Comparison of ENCODE assay signal across 8 mouse cellular contexts in genomic region chr7:118584926-118585325, GRCm38 (mm10). TPM values are rescaled to one million over a fixed set of nuclear protein-coding genes. Genes with fewer than 3 reads are reported as not detected.
DNase-seq lines count a peak whose midpoint lies in the region; ATAC-seq and TF ChIP-seq lines count a peak whose summit lies in the region.
"Had no signal": no experiment of that assay in that cellular context is flagged by ENCODE, and none has a peak within 500 bp of the region (broad histone marks: within the 10 kb centered on the region; RNA-seq: fewer than 3 reads in every experiment).

No protein-coding gene starts in this region.

- TF ChIP-seq CTCF in lung, adult 2 months (IDR thresholded peaks at IDR 0.05; ENCODE audit: insufficient read depth, low read length) = no peak
- no peak for TF ChIP-seq CTCF in olfactory bulb, adult 2 months (IDR thresholded peaks at IDR 0.05; ENCODE audit: insufficient read depth, low read depth, low read length)

- no peaks in the 10 kb centered on the region for H3K36me3 ChIP-seq in lung, embryonic 15.5 days
- peaks cover 4% of the 10 kb centered on the region; the same call in 1 of the 2 replicates for H3K36me3 ChIP-seq in forebrain, embryonic 14.5 days (ENCODE audit: control insufficient read depth, insufficient read depth, low read length)
- H3K36me3 ChIP-seq in limb, embryonic 12.5 days = no peaks in the 10 kb centered on the region

- no peaks in the 10 kb centered on the region for H3K9me3 ChIP-seq in lung, embryonic 15.5 days
- H3K9me3 ChIP-seq in forebrain, embryonic 14.5 days (replicated peaks; ENCODE audit: control insufficient read depth, low read length) = no peaks in the 10 kb centered on the region
- H3K9me3 ChIP-seq in limb, embryonic 12.5 days = peaks cover 11% of the 10 kb centered on the region; the same call in 1 of the 2 replicates

- H3K9ac ChIP-seq in lung, embryonic 15.5 days = no peak overlapping the region
- H3K9ac ChIP-seq in forebrain, embryonic 14.5 days (ENCODE audit: low read length) = 0 out of 2 replicates have a peak overlapping the region, but pooled peaks have one; percentile 90
- peak overlapping the region; percentile 74; the same call in 1 of the 2 replicates for H3K9ac ChIP-seq in limb, embryonic 12.5 days (replicated peaks)

- ATAC-seq in lung, embryonic 15.5 days (ENCODE audit: borderline replicate concordance, extremely low read depth, low FRiP score, low TSS enrichment) = no peak
- ATAC-seq in forebrain, embryonic 14.5 days = no peak
- no peak for ATAC-seq in limb, embryonic 12.5 days (ENCODE audit: insufficient number of reproducible peaks, insufficient read depth, low FRiP score, low TSS enrichment, low read depth)

- 51% methylated on average over 5 of the region's 5 CpGs for WGBS in lung, embryonic 15.5 days
- 57% methylated on average over 5 of the region's 5 CpGs for WGBS in lung, adult 2 months
- 61% methylated on average over 5 of the region's 5 CpGs for WGBS in forebrain, embryonic 14.5 days
- WGBS in limb, embryonic 12.5 days = 64% methylated on average over 5 of the region's 5 CpGs
- 57% methylated on average over 5 of the region's 5 CpGs for WGBS in olfactory bulb, adult 2 months

- no peak overlapping the region for H3K27ac ChIP-seq in lung, embryonic 15.5 days
- H3K27ac ChIP-seq in forebrain, embryonic 14.5 days (ENCODE audit: low read depth, low read length) = no peak overlapping the region
- no peak overlapping the region for H3K27ac ChIP-seq in limb, embryonic 12.5 days
- no peak overlapping the region for H3K27ac ChIP-seq in olfactory bulb, adult 2 months (ENCODE audit: insufficient read depth, low read depth, low read length)

- peak overlapping the region; percentile 66 for H3K4me3 ChIP-seq in lung, embryonic 15.5 days
- no peak overlapping the region for H3K4me3 ChIP-seq in lung, adult 2 months (replicated peaks; ENCODE audit: extremely low read depth, low read depth, low read length)
- H3K4me3 ChIP-seq in forebrain, embryonic 14.5 days (ENCODE audit: low read depth, low read length) = peak overlapping the region; percentile 65
- H3K4me3 ChIP-seq in limb, embryonic 12.5 days (replicated peaks) = peak overlapping the region; percentile 67
- peak overlapping the region; percentile 99 for H3K4me3 ChIP-seq in olfactory bulb, adult 2 months (ENCODE audit: insufficient read depth, low read depth, low read length)

- H3K4me1 ChIP-seq in lung, embryonic 15.5 days = peaks cover 10% of the 10 kb centered on the region; the same call in 1 of the 2 replicates
- H3K4me1 ChIP-seq in lung, adult 2 months (ENCODE audit: control insufficient read depth, insufficient read depth, low read length) = no peaks in the 10 kb centered on the region
- H3K4me1 ChIP-seq in forebrain, embryonic 14.5 days (ENCODE audit: control insufficient read depth, insufficient read depth, low read length) = peaks cover 14% of the 10 kb centered on the region
- peaks cover 8% of the 10 kb centered on the region for H3K4me1 ChIP-seq in limb, embryonic 12.5 days (replicated peaks)
- peaks cover 14% of the 10 kb centered on the region for H3K4me1 ChIP-seq in olfactory bulb, adult 2 months (ENCODE audit: control insufficient read depth, insufficient read depth, low read length)

- peak overlapping the region; percentile 98 for H3K4me2 ChIP-seq in lung, embryonic 15.5 days
- H3K4me2 ChIP-seq in forebrain, embryonic 14.5 days (ENCODE audit: low read length) = peak overlapping the region; percentile 68
- peak overlapping the region; percentile 92 for H3K4me2 ChIP-seq in limb, embryonic 12.5 days

- no peak for TF ChIP-seq POLR2A in lung, adult 2 months (IDR thresholded peaks at IDR 0.05; ENCODE audit: borderline replicate concordance, extremely low read depth, low read depth, low read length)
- TF ChIP-seq POLR2A in olfactory bulb, adult 2 months (IDR thresholded peaks at IDR 0.05; ENCODE audit: insufficient read depth, low read depth, low read length) = no peak

- H3K27me3 ChIP-seq in lung, embryonic 15.5 days = no peaks in the 10 kb centered on the region
- no peaks in the 10 kb centered on the region for H3K27me3 ChIP-seq in forebrain, embryonic 14.5 days (replicated peaks; ENCODE audit: control insufficient read depth, insufficient read depth, low read length)
- 0 out of 2 replicates have a peak, but pooled peaks cover 6% of the 10 kb centered on the region for H3K27me3 ChIP-seq in limb, embryonic 12.5 days

- no peak for DNase-seq in lung, adult 2 months
- no peak for DNase-seq in forebrain, embryonic 14.5 days (ENCODE audit: low spot score)
- DNase-seq in urinary bladder, adult 18-20 months (ENCODE audit: low spot score in 2 of 2) = no peak
- DNase-seq in ovary, postnatal 36 days (ENCODE audit: low spot score) = no peak

RNA-seq across cellular contexts. Expression of gene Tmc7, which starts 0.4 kb away (rescaled TPM):
- 2.3 TPM in 2 replicates for polyA plus RNA-seq in lung, embryonic 15.5 days (2015; fragmentation: Nextera tagmentation; extraction: Ambion mirVana)
- polyA plus RNA-seq in lung, adult 2 months (2012; rRNA removed) = 1.3 and 1.5 TPM in 2 replicates
- 6.9 and 7.6 TPM in 2 replicates for polyA plus RNA-seq in forebrain, embryonic 14.5 days (2014; fragmentation: Nextera tagmentation; extraction: Ambion mirVana)
- 4.0 and 4.8 TPM in 2 replicates for polyA plus RNA-seq in limb, embryonic 12.5 days (2016; fragmentation: Nextera tagmentation; extraction: Ambion mirVana)
- polyA plus RNA-seq in olfactory bulb, adult 2 months (2012; ENCODE audit: insufficient read depth, insufficient read length, low replicate concordance, missing spikeins) = not detected in 2 replicates
- polyA plus RNA-seq: erythroblast, embryonic 14.5 days had no signal

RNA-seq across cellular contexts. Expression of gene Tmc5, which starts 12.2 kb away (rescaled TPM):
- polyA plus RNA-seq in lung, embryonic 15.5 days (2015; fragmentation: Nextera tagmentation; extraction: Ambion mirVana) = 0.21 TPM in 1 of 2 replicates, not detected in the other
- polyA plus RNA-seq in lung, adult 2 months (2012; rRNA removed) = 0.57 and 1.1 TPM in 2 replicates
- 0.25 and 0.27 TPM in 2 replicates for polyA plus RNA-seq in forebrain, embryonic 14.5 days (2014; fragmentation: Nextera tagmentation; extraction: Ambion mirVana)
- polyA plus RNA-seq in limb, embryonic 12.5 days (2016; fragmentation: Nextera tagmentation; extraction: Ambion mirVana) = not detected in 2 replicates
- not detected in 2 replicates for polyA plus RNA-seq in olfactory bulb, adult 2 months (2012; ENCODE audit: insufficient read depth, insufficient read length, low replicate concordance, missing spikeins)
- polyA plus RNA-seq: erythroblast, embryonic 14.5 days had no signal

RNA-seq across cellular contexts. Expression of gene Coq7, which starts 51.8 kb away (rescaled TPM):
- polyA plus RNA-seq in lung, embryonic 15.5 days (2015; fragmentation: Nextera tagmentation; extraction: Ambion mirVana) = 115 and 130 TPM in 2 replicates
- 29.2 and 41.4 TPM in 2 replicates for polyA plus RNA-seq in lung, adult 2 months (2012; rRNA removed)
- 90.1 and 114 TPM in 2 replicates for polyA plus RNA-seq in forebrain, embryonic 14.5 days (2014; fragmentation: Nextera tagmentation; extraction: Ambion mirVana)
- polyA plus RNA-seq in limb, embryonic 12.5 days (2016; fragmentation: Nextera tagmentation; extraction: Ambion mirVana) = 86.6 and 95.2 TPM in 2 replicates
- not detected in 2 replicates for polyA plus RNA-seq in olfactory bulb, adult 2 months (2012; ENCODE audit: insufficient read depth, insufficient read length, low replicate concordance, missing spikeins)
